Mouse (Mus musculus) kidney, adult 2 months (tissue): ENCODE data around the gene Ass1.

ENCODE experiments used
- CTCF ChIP-seq: fragments of 200-500 bp; conservative IDR thresholded peaks from 2 replicates; pipeline ENCODE4 v1.5.1; 2011; ENCODE audit warnings: low read depth, mild to moderate bottlenecking, control low read depth, low read length, moderate library complexity, mixed read lengths; ENCODE audit not compliant: insufficient read depth, insufficient read length
- POLR2A ChIP-seq: fragments of 200-500 bp; IDR thresholded peaks from one replicate; pipeline ENCODE4 v1.6.1; 2011; ENCODE audit warnings: low read depth, low read length, control low read depth

DNA sequence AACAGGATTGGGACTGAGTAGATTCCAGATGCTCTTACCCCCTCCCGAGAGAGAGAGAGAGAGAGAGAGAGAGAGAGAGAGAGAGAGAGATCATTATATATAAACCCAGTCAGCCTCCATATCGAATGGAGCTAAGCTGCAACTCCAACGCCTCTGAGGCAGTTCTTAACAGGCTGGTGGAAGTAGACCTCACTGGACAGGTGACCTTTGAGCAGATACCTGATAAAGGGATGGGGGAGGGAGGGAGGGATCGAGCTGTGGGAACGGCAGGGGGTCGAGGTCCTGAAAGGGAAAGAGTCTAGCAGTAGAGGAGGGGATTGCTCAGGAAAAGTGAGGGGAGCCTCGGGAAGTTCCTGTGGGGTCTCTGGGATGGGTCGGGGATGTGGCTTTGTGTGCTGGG is 8.0 kb upstream of the Ass1 start:
- TF ChIP-seq POLR2A = no peak
- TF ChIP-seq CTCF = no peak
